ENCODE assay signal across 17 mouse cellular contexts in the genomic region with DNA sequence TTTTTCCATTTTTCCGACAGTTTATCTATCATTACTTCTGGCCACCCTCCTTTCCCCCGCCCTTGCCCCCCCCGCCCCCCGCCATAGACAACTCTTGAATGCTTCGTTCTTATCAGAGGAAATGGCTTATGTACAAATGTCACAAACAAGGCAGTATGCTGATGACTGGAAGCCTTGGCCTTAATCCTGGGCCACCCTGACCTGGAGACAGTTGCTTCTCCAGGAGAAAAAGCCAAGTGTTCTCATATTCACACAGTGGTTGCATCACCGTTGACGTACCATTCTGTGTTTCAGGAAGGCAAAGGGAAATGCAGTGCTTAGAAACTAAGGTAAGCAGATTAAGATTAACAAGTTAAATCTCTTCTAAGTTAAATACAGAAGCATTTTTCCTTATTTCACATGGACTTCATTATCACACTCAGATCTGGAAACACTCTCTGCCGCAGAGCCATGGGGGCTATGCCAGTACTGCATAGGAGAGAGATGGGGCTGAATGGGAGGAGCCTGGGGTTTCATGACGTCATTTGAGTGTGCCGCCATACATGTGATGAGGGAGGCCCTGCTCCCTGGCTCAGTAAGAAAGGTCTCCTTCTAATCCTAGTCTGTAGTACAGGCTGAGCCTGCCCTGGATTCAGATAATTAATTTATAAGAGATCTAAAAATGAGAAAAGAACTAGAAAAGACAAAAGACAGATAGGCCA. TPM values are rescaled to one million over a fixed set of nuclear protein-coding genes. Genes with fewer than 3 reads are reported as not detected.
A peak's percentile ranks its signal among the peaks of the same experiment; 100 is the strongest.
DNase-seq lines count a peak whose midpoint lies in the region; ATAC-seq and TF ChIP-seq lines count a peak whose summit lies in the region.
"Had no signal": no experiment of that assay in that cellular context is flagged by ENCODE, and none has a peak within 500 bp of the region (broad histone marks: within the 10 kb centered on the region; RNA-seq: fewer than 3 reads in every experiment).

No protein-coding gene starts in this region.

- peak; percentile 22 to 34 for DNase-seq in heart, adult 18-20 months
- DNase-seq in heart, embryonic 10.5 days (ENCODE audit: low spot score): no peak
- DNase-seq in lung, adult 18-20 months: peak; percentile 34 to 57
- DNase-seq in lung, adult 2 months: no peak
- DNase-seq in heart, postnatal 10 days: peak; percentile 15 to 26
- peak; percentile 56 for DNase-seq in lung, postnatal 36 days
- DNase-seq in cerebellum, adult 11-12 months: no peak
- DNase-seq: cerebellum, adult 2 months; midbrain, embryonic 14.5 days had no signal

- H3K9me3 ChIP-seq in heart, embryonic 10.5 days: no peaks in the 10 kb centered on the region
- H3K9me3 ChIP-seq: embryonic facial prominence, embryonic 12.5 days; forebrain, embryonic 15.5 days; heart, embryonic 13.5 days; hindbrain, embryonic 10.5 days; limb, embryonic 15.5 days had no signal

- H3K4me1 ChIP-seq in heart, embryonic 10.5 days: no peaks in the 10 kb centered on the region
- H3K4me1 ChIP-seq in lung, adult 2 months (ENCODE audit: control insufficient read depth, insufficient read depth, low read length): peaks cover 2% of the 10 kb centered on the region; the same call in 1 of the 2 replicates
- H3K4me1 ChIP-seq: embryonic facial prominence, embryonic 12.5 days; forebrain, embryonic 15.5 days; hindbrain, embryonic 10.5 days; limb, embryonic 15.5 days had no signal

- intact Hi-C loops in heart, postnatal 10 days (cut with DNase I): no loop called here

- ATAC-seq in megakaryocyte-erythroid progenitor cell, adult 5-6 weeks (replicated peaks; ENCODE audit: low FRiP score, low TSS enrichment, poor library complexity, severe bottlenecking): no peak
- ATAC-seq: forebrain, embryonic 15.5 days; Patski had no signal

- 60% methylated on average over 10 of the region's 10 CpGs for WGBS in heart, embryonic 10.5 days
- 39% methylated on average over 10 of the region's 10 CpGs for WGBS in lung, adult 2 months

- H3K36me3 ChIP-seq in heart, embryonic 10.5 days: peaks cover 8% of the 10 kb centered on the region; the same call in 1 of the 2 replicates
- H3K36me3 ChIP-seq: forebrain, embryonic 15.5 days; hindbrain, embryonic 10.5 days; limb, embryonic 15.5 days had no signal

- TF ChIP-seq CTCF in lung, adult 2 months (IDR thresholded peaks at IDR 0.05; ENCODE audit: insufficient read depth, low read length): no peak

- H3K27ac ChIP-seq in heart, embryonic 10.5 days: no peak overlapping the region
- H3K27ac ChIP-seq: embryonic facial prominence, embryonic 12.5 days; forebrain, embryonic 15.5 days; heart, embryonic 13.5 days; hindbrain, embryonic 10.5 days; limb, embryonic 15.5 days had no signal

- no peak for TF ChIP-seq POLR2A in lung, adult 2 months (IDR thresholded peaks at IDR 0.05; ENCODE audit: borderline replicate concordance, extremely low read depth, low read depth, low read length)

- no peaks in the 10 kb centered on the region for H3K27me3 ChIP-seq in heart, embryonic 10.5 days (ENCODE audit: insufficient read depth, poor library complexity, severe bottlenecking)
- H3K27me3 ChIP-seq: embryonic facial prominence, embryonic 12.5 days; forebrain, embryonic 15.5 days; heart, embryonic 13.5 days; limb, embryonic 15.5 days; Patski had no signal

- H3K4me3 ChIP-seq in heart, embryonic 10.5 days: no peak overlapping the region
- no peak overlapping the region for H3K4me3 ChIP-seq in lung, adult 2 months (replicated peaks; ENCODE audit: extremely low read depth, low read depth, low read length)
- H3K4me3 ChIP-seq: embryonic facial prominence, embryonic 12.5 days; forebrain, embryonic 15.5 days; heart, embryonic 13.5 days; hindbrain, embryonic 10.5 days; limb, embryonic 15.5 days had no signal

RNA-seq across cellular contexts. Expression of a gene that starts 48.7 kb away (rescaled TPM):
- total RNA-seq in heart, adult 18-20 months (2021): 1 to 10 TPM; 1.8 to 2.5 TPM
- polyA plus RNA-seq in heart, embryonic 10.5 days (2016; fragmentation: Nextera tagmentation; extraction: Ambion mirVana): 21.5 and 23.4 TPM in 2 replicates
- polyA plus RNA-seq in lung, adult 2 months (2012; rRNA removed): 8.8 and 11.2 TPM in 2 replicates
- 1 to 10 TPM; 6.7 TPM for total RNA-seq in heart, postnatal 10 days (2021)
- not detected in 2 replicates for total RNA-seq in megakaryocyte-erythroid progenitor cell, adult 5-6 weeks (2014; fragmentation: Nextera tagmentation)
- total RNA-seq in megakaryocyte-erythroid progenitor cell, adult 5-6 weeks (2017): not detected in 2 replicates
- total RNA-seq: common myeloid progenitor, adult 5-6 weeks had no signal

Comparison
In these comparisons a context has a peak if more than half of its experiments do, and no peak if none do; other contexts are left out.
1. DNase-seq: peak in heart, adult 18-20 months (2 of 2), lung, adult 18-20 months (2 of 2), heart, postnatal 10 days (2 of 2) and lung, postnatal 36 days (single experiment); none in heart, embryonic 10.5 days (single experiment), lung, adult 2 months (single experiment) and cerebellum, adult 11-12 months (single experiment).